Mouse (Mus musculus) Patski (cell line): ENCODE data around the gene Nfat5. TPM values are rescaled to one million over a fixed set of nuclear protein-coding genes. Genes with fewer than 3 reads are reported as not detected.
A peak's percentile ranks its signal among the peaks of the same experiment; 100 is the strongest.

Experiments used
- ATAC-seq: fragments of 100-300 bp; one replicate; pipeline ENCODE4 v1.8.0; 2021
- CTCF ChIA-PET: fragments of 350-600 bp; sonication (Branson Sonifier 250); formaldehyde crosslinking; loops from one replicate; lab custom pipeline; 2022; ENCODE audit warnings: inconsistent platforms; lab: Charles Lee
- POLR2A ChIA-PET: fragments of 350-600 bp; sonication (Branson Sonifier 250); formaldehyde crosslinking; loops from one replicate; lab custom pipeline; 2022; ENCODE audit warnings: antibody characterized with exemption, inconsistent platforms; lab: Charles Lee
- DNase-seq: peaks from one replicate; pipeline ENCODE4 v3.0.0-alpha.2; 2011; ENCODE audit warnings: low read depth, low spot score
- H3K27me3 ChIP-seq: fragments of 371-371 bp; one replicate; pipeline ENCODE4 v1.5.1; 2021
- CTCF ChIP-seq: fragments of 100-300 bp; IDR thresholded peaks from one replicate; pipeline ENCODE4 v1.5.1; 2021
- in situ Hi-C: fragments of 300-500 bp; cut with MboI; formaldehyde crosslinking; loops from 3 replicates; pipeline ENCODE4 v1.11.1; 2018; ENCODE audit warnings: low pct_unique_long_range_greater_than_20kb, mixed read lengths
- polyA plus RNA-seq: library from polyadenylated mRNA; unstranded; gene quantifications from one replicate; pipeline ENCODE4 v1.2.3, GENCODE M21; 2021

The Nfat5 gene
- polyA plus RNA-seq, 1 experiment from 2014 or later, result 113 TPM

GRCm38 (mm10) chr8:107411391-107411790 lies 118.1 kb downstream of the Nfat5 start:
- ChIA-PET CTCF (interaction anchor here (2.0 to 2.5 kb wide), 2 partner anchors 10 to 11 kb away, joined by 6 to 7 read pairs; no protein-coding TSS in a partner anchor), POLR2A (no interaction called here)

DNA sequence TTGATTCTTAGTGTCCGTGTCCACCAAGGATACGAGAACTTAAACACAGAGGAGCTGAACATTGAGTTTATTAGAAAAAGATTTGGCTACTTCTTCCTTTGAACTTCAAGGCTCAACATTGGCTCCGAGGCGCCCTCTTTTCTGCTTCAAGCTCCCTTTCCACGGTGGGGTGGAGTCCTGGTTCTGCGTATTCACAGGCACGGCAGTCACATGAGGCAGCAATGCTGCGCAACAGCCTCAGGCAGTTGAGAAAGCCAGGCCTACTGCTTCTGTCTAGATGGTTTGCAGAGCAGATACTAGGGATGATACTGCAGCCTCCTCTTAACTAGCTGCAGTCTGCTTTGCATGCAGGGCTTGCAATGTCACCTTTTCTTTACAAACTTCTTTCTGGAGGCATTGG lies 119.3 kb downstream of the Nfat5 start:
- ChIA-PET POLR2A (interaction anchor here (2.0 kb wide), 1 partner anchor 12 kb away, joined by 8 read pairs; the partner anchor contains the start of gene Nob1), CTCF (interaction anchor here (2.0 to 2.5 kb wide), 2 partner anchors 10 to 11 kb away, joined by 6 to 7 read pairs; no protein-coding TSS in a partner anchor)
- no peak for TF ChIP-seq CTCF
- DNase-seq, result no peak
- ATAC-seq, result no peak
- in situ Hi-C loops, result no loop called here
- H3K27me3 ChIP-seq, result no peaks in the 10 kb centered on the region

More at GRCm38 (mm10) chr8:107411391-107411790, 118.1 kb downstream of the Nfat5 start:
- DNase-seq (no peak), ATAC-seq (no peak)
- no peak for TF ChIP-seq CTCF
- no peaks in the 10 kb centered on the region for H3K27me3 ChIP-seq
- in situ Hi-C loops, result no loop called here

DNA sequence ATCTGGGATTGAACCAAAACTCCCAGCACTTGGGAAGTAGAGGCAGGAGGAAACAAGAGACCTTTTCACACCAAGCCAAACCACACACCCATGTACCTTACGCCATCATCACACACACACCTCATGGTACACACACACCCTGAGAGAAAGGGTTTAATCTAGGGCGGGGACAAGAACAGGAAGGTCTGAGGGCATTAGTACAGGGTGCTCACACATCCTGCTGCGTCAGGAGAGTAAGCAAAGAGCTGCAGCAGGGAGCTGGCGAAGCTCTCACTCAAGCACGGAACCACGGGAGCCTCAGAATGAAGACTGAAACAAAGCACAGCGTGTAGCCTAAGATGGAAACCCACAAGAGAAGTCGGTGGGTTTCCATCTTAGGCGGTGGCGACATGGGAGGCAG lies 120.6 kb downstream of the Nfat5 start:
- TF ChIP-seq CTCF, result no peak
- in situ Hi-C loops, result no loop called here
- DNase-seq (no peak), ATAC-seq (no peak)
- ChIA-PET POLR2A (interaction anchor here (2.0 kb wide), 1 partner anchor 10 kb away, joined by 8 read pairs; the partner anchor contains the start of gene Nob1), CTCF (interaction anchor here (1.2 to 2.5 kb wide), 2 partner anchors 8 to 10 kb away, joined by 3 to 7 read pairs; no protein-coding TSS in a partner anchor)
- no peaks in the 10 kb centered on the region for H3K27me3 ChIP-seq

GRCm38 (mm10) chr8:107417001-107417400 lies 123.7 kb downstream of the Nfat5 start:
- ChIA-PET CTCF (no interaction called here), POLR2A (no interaction called here)
- ATAC-seq, result no peak
- no peak for DNase-seq
- H3K27me3 ChIP-seq, result no peaks in the 10 kb centered on the region
- in situ Hi-C loops, result no loop called here
- no peak for TF ChIP-seq CTCF

DNA sequence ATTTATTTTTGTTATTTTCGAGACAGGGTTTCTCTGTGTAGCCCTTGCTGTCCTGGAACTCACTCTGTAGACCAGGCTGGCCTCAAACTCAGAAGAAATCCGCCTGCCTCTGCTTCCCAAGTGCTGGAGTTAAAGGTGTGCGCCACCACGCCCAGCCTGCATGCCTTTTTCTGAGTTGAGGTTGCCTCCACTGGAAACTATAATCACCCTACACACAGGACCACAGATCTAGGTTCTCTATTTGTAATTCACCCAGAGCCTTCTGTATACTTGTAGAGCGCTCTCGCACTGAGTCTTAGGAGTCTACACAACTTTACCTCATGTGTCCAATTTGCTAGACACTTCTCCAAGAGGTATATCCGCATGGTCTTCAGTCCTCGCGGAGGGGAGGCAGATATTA lies 130.9 kb downstream of the Nfat5 start:
- ChIA-PET POLR2A (interaction anchor here (0.7 to 1.9 kb wide), 2 partner anchors 11 to 337 kb away, joined by 3 to 8 read pairs; no protein-coding TSS in a partner anchor), CTCF (interaction anchor here (0.9 to 2.5 kb wide), 9 partner anchors 8 to 320 kb away, joined by 3 to 19 read pairs (median 3); no protein-coding TSS in a partner anchor)
- in situ Hi-C loops, result loop anchor here (5.0 kb wide), 2 partner anchors 37 to 312 kb away; no protein-coding TSS in a partner anchor
- ATAC-seq (no peak), DNase-seq (no peak)
- H3K27me3 ChIP-seq, result no peaks in the 10 kb centered on the region
- no peak for TF ChIP-seq CTCF

GRCm38 (mm10) chr8:107424597-107425229 lies 131.4 kb downstream of the Nfat5 start, which contains the start of gene Nob1:
Gene Nob1 (minus strand): TSS chr8:107425051.
- POLR2A ChIA-PET, result interaction anchor here (0.7 to 1.9 kb wide), 3 partner anchors 9 to 338 kb away, joined by 3 to 8 read pairs (median 3); no protein-coding TSS in a partner anchor
- no peaks in the 10 kb centered on the region for H3K27me3 ChIP-seq
- peak; percentile 77 for DNase-seq
- in situ Hi-C loops, result loop anchor here (5.0 kb wide), 2 partner anchors 37 to 312 kb away; no protein-coding TSS in a partner anchor
- peak; percentile 100 for TF ChIP-seq CTCF
- CTCF ChIA-PET, result interaction anchor here (0.7 to 2.5 kb wide), 12 partner anchors 9 to 320 kb away, joined by 3 to 19 read pairs (median 3); no protein-coding TSS in a partner anchor
- peak; percentile 99 for ATAC-seq

- ATAC-seq (no peak), DNase-seq (no peak)
- ChIA-PET CTCF (interaction anchor here (0.7 to 2.5 kb wide), 10 partner anchors 9 to 321 kb away, joined by 3 to 19 read pairs (median 3); no protein-coding TSS in a partner anchor), POLR2A (interaction anchor here (0.8 to 1.9 kb wide), 2 partner anchors 9 to 12 kb away, joined by 3 to 8 read pairs; no protein-coding TSS in a partner anchor)
- in situ Hi-C loops, result no loop called here
- TF ChIP-seq CTCF, result no peak
- H3K27me3 ChIP-seq, result no peaks in the 10 kb centered on the region
Measured at GRCm38 (mm10) chr8:107425230-107425597, 131.9 kb downstream of the Nfat5 start.

Other genes starting within 250 kb of the Nfat5 start
- gene Pdf, start 244.9 kb upstream of the Nfat5 start, polyA plus RNA-seq, result 36.9 TPM
- gene Cog8, start 236.8 kb upstream of the Nfat5 start, polyA plus RNA-seq, result 31.1 TPM
- gene Nip7, start 236.6 kb upstream of the Nfat5 start, polyA plus RNA-seq, result 60.4 TPM
- gene Tmed6, start 227.8 kb upstream of the Nfat5 start, polyA plus RNA-seq, result 0.42 TPM
- 25.3 TPM for gene Terf2, start 196.9 kb upstream of the Nfat5 start, polyA plus RNA-seq
- 136 TPM for gene Cyb5b, start 142.8 kb upstream of the Nfat5 start, polyA plus RNA-seq
- gene Nqo1, start 109.7 kb downstream of the Nfat5 start, polyA plus RNA-seq, result 1.0 TPM
- 42.1 TPM for gene Nob1, start 131.6 kb downstream of the Nfat5 start, polyA plus RNA-seq
- 26.9 TPM for gene Wwp2, start 142.9 kb downstream of the Nfat5 start, polyA plus RNA-seq